23 mouse cellular contexts compared by ENCODE assay signal in the genomic region with DNA sequence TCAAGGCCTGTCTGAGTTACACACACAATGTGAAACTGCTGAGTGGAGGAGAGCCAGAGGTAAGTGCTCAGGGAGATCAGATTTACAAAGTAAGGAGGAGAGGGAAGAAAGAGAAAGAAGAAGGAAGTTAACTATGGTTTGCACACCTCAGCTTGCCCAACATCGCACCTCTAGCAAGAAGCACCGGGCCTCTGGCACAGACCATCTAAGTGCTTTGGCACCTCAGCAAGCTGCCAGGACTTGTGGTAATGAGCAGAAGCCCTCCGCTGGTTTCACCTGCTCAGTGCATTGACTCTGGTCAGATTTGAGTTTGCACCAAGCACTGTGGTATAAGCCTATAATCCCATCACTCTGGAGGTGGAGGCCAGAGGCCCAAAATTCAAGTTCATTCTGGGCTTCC.
"Had no signal": no experiment of that assay in that cellular context is flagged by ENCODE, and none has a peak within 500 bp of the region (broad histone marks: within the 10 kb centered on the region; RNA-seq: fewer than 3 reads in every experiment).

No protein-coding gene starts in this region.

- H3K36me3 ChIP-seq: heart, embryonic 10.5 days; heart, embryonic 12.5 days; hindbrain, embryonic 10.5 days; hindbrain, embryonic 12.5 days; limb, embryonic 13.5 days; limb, embryonic 15.5 days; liver, embryonic 12.5 days had no signal

- H3K4me3 ChIP-seq: gastrocnemius, adult 2 months; heart, embryonic 10.5 days; heart, embryonic 12.5 days; hindbrain, embryonic 10.5 days; hindbrain, embryonic 12.5 days; limb, embryonic 13.5 days; limb, embryonic 15.5 days; liver, embryonic 12.5 days had no signal

- ATAC-seq: forebrain, embryonic 16.5 days; inflammation-experienced regulatory T-cells, adult 6 months; liver, embryonic 12.5 days had no signal

- H3K27me3 ChIP-seq: heart, embryonic 12.5 days; hindbrain, embryonic 12.5 days; limb, embryonic 13.5 days; limb, embryonic 15.5 days; liver, embryonic 12.5 days had no signal

- DNase-seq: gastrocnemius, adult 2 months; gastrocnemius, postnatal 10 days; gastrocnemius, postnatal 25 days; heart, adult 18-20 months; heart, postnatal 10 days; heart, postnatal 4 days; kidney, adult 2 months; kidney, postnatal 10 days; kidney, postnatal 25 days; layer of hippocampus, adult 9-11 months; layer of hippocampus, postnatal 36 days; left cerebral cortex, postnatal 4 days had no signal

- H3K4me2 ChIP-seq: heart, embryonic 12.5 days; hindbrain, embryonic 12.5 days; hindbrain, embryonic 14.5 days; limb, embryonic 13.5 days; limb, embryonic 15.5 days; liver, embryonic 12.5 days had no signal

- H3K4me1 ChIP-seq: limb, embryonic 15.5 days had no signal

- H3K27ac ChIP-seq: gastrocnemius, adult 2 months; heart, embryonic 10.5 days; hindbrain, embryonic 10.5 days; hindbrain, embryonic 12.5 days; hindbrain, embryonic 14.5 days; limb, embryonic 13.5 days; limb, embryonic 15.5 days; liver, embryonic 12.5 days; liver, embryonic 14.5 days had no signal

- H3K9ac ChIP-seq: heart, embryonic 12.5 days; hindbrain, embryonic 12.5 days; hindbrain, embryonic 14.5 days; limb, embryonic 13.5 days; limb, embryonic 15.5 days; liver, embryonic 12.5 days; liver, embryonic 14.5 days had no signal

- H3K9me3 ChIP-seq: heart, embryonic 10.5 days; heart, embryonic 12.5 days; hindbrain, embryonic 10.5 days; hindbrain, embryonic 12.5 days; limb, embryonic 13.5 days; limb, embryonic 15.5 days; liver, embryonic 12.5 days had no signal
